Mouse (Mus musculus): ENCODE measurements around the gene Wipi1. TPM values are rescaled to one million over a fixed set of nuclear protein-coding genes. Genes with fewer than 3 reads are reported as not detected.
"Not testable (repeated sequence)": the region's sequence is repeated elsewhere in the genome, so short reads cannot be mapped to it uniquely, and the experiment has no call there.

Wipi1 gene
- total and polyA plus RNA-seq, 3 experiments = 1.8 to 2.2 (median 2.0) TPM

- peak; percentile 77 for DNase-seq (ENCODE audit: extremely low read depth)
- in situ Hi-C loops (cut with MboI; ENCODE audit: low pct_ligation_motif_present, low pct_unique_long_range_greater_than_20kb, low sequenced_read_pairs); dilution Hi-C loops (cut with MboI; ENCODE audit: extremely low pct_ligation_motif_present, extremely low pct_unique_long_range_greater_than_20kb, low sequenced_read_pairs); H3K27ac ChIP-seq (ENCODE audit: insufficient read depth, low read depth); H3K9ac ChIP-seq (ENCODE audit: insufficient read depth, low read depth); H3K4me1 ChIP-seq (ENCODE audit: control insufficient read depth in 1 of 2, insufficient read depth in 2 of 2); H3K36me3 ChIP-seq (replicated peaks in 1 of 2; ENCODE audit: control insufficient read depth in 1 of 2, insufficient read depth in 1 of 2, low read length in 1 of 2); H3K4me3 ChIP-seq (replicated peaks in 1 of 3; ENCODE audit: low read depth in 2 of 3, low read length in 2 of 3, poor library complexity in 1 of 3); H3K27me3 ChIP-seq (replicated peaks); H3K4me2 ChIP-seq (ENCODE audit: insufficient read depth, low read depth, poor library complexity, severe bottlenecking); H3K9me3 ChIP-seq (replicated peaks; ENCODE audit: low read length); H3K79me2 ChIP-seq (replicated peaks; ENCODE audit: control insufficient read depth, extremely low read depth, insufficient read depth, poor library complexity, severe bottlenecking): not testable (repeated sequence)
- TF ChIP-seq RAD21 (IDR thresholded peaks at IDR 0.05; ENCODE audit: low read depth, low read length) = peak; percentile 75
- peak; percentile 65 for TF ChIP-seq SMC3 (IDR thresholded peaks at IDR 0.05; ENCODE audit: low read depth, low read length)
- TF ChIP-seq CTCF (conservative IDR thresholded peaks at IDR 0.05 in 1 of 2, IDR thresholded peaks at IDR 0.05 in 1 of 2; ENCODE audit: low read depth in 2 of 2, low read length in 2 of 2) = peak; percentile 71 to 79
- TF ChIP-seq MAZ (IDR thresholded peaks at IDR 0.05; ENCODE audit: low read depth, low read length) = 0 out of 2 replicates have a peak, but pooled peaks have one; percentile 26
- peak; percentile 91 for TF ChIP-seq JUND (conservative IDR thresholded peaks at IDR 0.05; ENCODE audit: low read depth, low read length)
- 0 out of 2 replicates have a peak, but pooled peaks have one; percentile 11 for TF ChIP-seq RCOR1 (conservative IDR thresholded peaks at IDR 0.05; ENCODE audit: low read depth, low read length)
- TF ChIP-seq NELFE (IDR thresholded peaks at IDR 0.05; ENCODE audit: low read depth, low read length) = peak; percentile 23; the same call in 1 of the 2 replicates
- 0 out of 2 replicates have a peak, but pooled peaks have one; percentile 9 for TF ChIP-seq MEF2A (IDR thresholded peaks at IDR 0.05; ENCODE audit: borderline replicate concordance, low read depth, low read length)
Observed at GRCm38 (mm10) chr11:109619055-109619454, 7.3 kb upstream of the Wipi1 start.

GRCm38 (mm10) chr11:109616766-109617165 lies 5.0 kb upstream of the Wipi1 start:
- no peak for DNase-seq (ENCODE audit: extremely low read depth)
- Histone ChIP-seq H3K9me3 (replicated peaks; ENCODE audit: low read length) (peaks cover 3% of the 10 kb centered on the region), H3K4me3 (replicated peaks in 1 of 3; ENCODE audit: low read depth in 2 of 3, low read length in 2 of 3, poor library complexity in 1 of 3) (no peak overlapping the region), H3K4me1 (ENCODE audit: control insufficient read depth in 1 of 2, insufficient read depth in 2 of 2) (peaks cover 2 to 9% of the 10 kb centered on the region in 2 experiments; a peak in 3 of 4 replicates), H3K9ac (ENCODE audit: insufficient read depth, low read depth) (no peak overlapping the region), H3K4me2 (ENCODE audit: insufficient read depth, low read depth, poor library complexity, severe bottlenecking) (no peak overlapping the region), H3K36me3 (replicated peaks in 1 of 2; ENCODE audit: control insufficient read depth in 1 of 2, insufficient read depth in 1 of 2, low read length in 1 of 2) (no peaks in the 10 kb centered on the region), H3K27ac (ENCODE audit: insufficient read depth, low read depth) (no peak overlapping the region), H3K79me2 (replicated peaks; ENCODE audit: control insufficient read depth, extremely low read depth, insufficient read depth, poor library complexity, severe bottlenecking) (no peaks in the 10 kb centered on the region), H3K27me3 (replicated peaks) (peaks cover 2% of the 10 kb centered on the region)
- TF ChIP-seq NELFE (IDR thresholded peaks at IDR 0.05; ENCODE audit: low read depth, low read length) = no peak
- no peak for TF ChIP-seq MAX (IDR thresholded peaks at IDR 0.05; ENCODE audit: low read length)
- no peak for TF ChIP-seq MXI1 (IDR thresholded peaks at IDR 0.05; ENCODE audit: low read depth, low read length)
- TF ChIP-seq USF2 (conservative IDR thresholded peaks at IDR 0.05; ENCODE audit: low read depth, low read length) = no peak
- no peak for TF ChIP-seq GABPA (IDR thresholded peaks at IDR 0.05; ENCODE audit: insufficient replicate concordance, low read depth, low read length)
- TF ChIP-seq PAX5 (IDR thresholded peaks at IDR 0.05; ENCODE audit: low read length) = no peak
- no peak for TF ChIP-seq MAZ (IDR thresholded peaks at IDR 0.05; ENCODE audit: low read depth, low read length)
- TF ChIP-seq TCF12 (IDR thresholded peaks at IDR 0.05; ENCODE audit: low read depth, low read length) = no peak
- no peak for TF ChIP-seq SMC3 (IDR thresholded peaks at IDR 0.05; ENCODE audit: low read depth, low read length)
- no peak for TF ChIP-seq IRF4 (IDR thresholded peaks at IDR 0.05; ENCODE audit: low read depth, low read length)
- TF ChIP-seq CHD2 (IDR thresholded peaks at IDR 0.05; ENCODE audit: low read length) = no peak
- TF ChIP-seq NRF1 (IDR thresholded peaks at IDR 0.05; ENCODE audit: low read depth, low read length) = no peak
- no peak for TF ChIP-seq MYC (IDR thresholded peaks at IDR 0.05; ENCODE audit: low read depth, low read length)
- dilution Hi-C loops (cut with MboI; ENCODE audit: extremely low pct_ligation_motif_present, extremely low pct_unique_long_range_greater_than_20kb, low sequenced_read_pairs) = no loop called here
- in situ Hi-C loops (cut with MboI; ENCODE audit: low pct_ligation_motif_present, low pct_unique_long_range_greater_than_20kb, low sequenced_read_pairs) = no loop called here
